In the genomic region with DNA sequence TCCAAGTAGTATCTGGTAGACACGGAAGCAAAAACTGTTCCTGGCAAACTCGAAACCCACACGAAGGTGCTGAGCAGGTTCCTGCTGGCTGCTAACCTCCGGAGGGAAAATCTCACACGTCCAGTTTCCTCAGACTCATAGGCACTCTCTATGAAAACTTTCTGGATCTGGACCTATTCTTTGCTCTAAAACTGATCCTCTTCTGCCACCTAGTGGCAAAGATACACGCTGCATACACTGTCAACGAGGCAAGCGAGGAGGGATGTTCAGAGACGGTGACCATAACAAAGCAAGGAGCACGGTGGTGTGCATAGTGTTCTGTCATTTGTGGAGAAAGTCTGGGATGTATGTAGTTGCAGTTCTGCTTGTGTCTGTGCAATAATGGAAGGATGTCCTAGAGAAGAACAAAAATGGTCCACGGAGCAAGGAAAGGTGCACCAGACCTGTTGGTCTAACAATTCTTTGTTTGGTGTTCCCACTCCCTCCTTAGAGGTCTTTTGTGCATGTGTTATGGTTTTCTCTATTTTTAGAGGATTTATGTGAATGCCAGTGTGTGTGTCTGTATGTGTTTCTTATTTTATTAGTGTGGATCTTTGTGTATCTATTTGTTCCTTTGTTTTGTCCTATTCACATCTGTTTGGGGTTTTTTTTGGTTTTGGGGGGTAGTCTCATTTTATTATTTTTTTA, we compare ENCODE assay signal across 8 mouse cellular contexts. TPM values are rescaled to one million over a fixed set of nuclear protein-coding genes. Genes with fewer than 3 reads are reported as not detected.
DNase-seq lines count a peak whose midpoint lies in the region; ATAC-seq and TF ChIP-seq lines count a peak whose summit lies in the region.

No protein-coding gene starts in this region.

- TF ChIP-seq EP300 in stomach, postnatal 0 days (optimal IDR thresholded peaks at IDR 0.05): no peak

- H3K36me3 ChIP-seq in heart, embryonic 11.5 days (ENCODE audit: control insufficient read depth, insufficient read depth, low read length): no peaks in the 10 kb centered on the region
- no peaks in the 10 kb centered on the region for H3K36me3 ChIP-seq in embryonic facial prominence, embryonic 14.5 days (ENCODE audit: control insufficient read depth, insufficient read depth, low read length)
- no peaks in the 10 kb centered on the region for H3K36me3 ChIP-seq in midbrain, embryonic 14.5 days (ENCODE audit: control insufficient read depth, insufficient read depth, low read length)
- no peaks in the 10 kb centered on the region for H3K36me3 ChIP-seq in stomach, postnatal 0 days (ENCODE audit: control insufficient read depth, insufficient read depth, low read length)

- TF ChIP-seq CTCF in bone marrow macrophage, adult 2 months (IDR thresholded peaks at IDR 0.05; ENCODE audit: low read depth, low read length): peak; percentile 30; the same call in 1 of the 2 replicates
- TF ChIP-seq CTCF in stomach, postnatal 0 days (IDR thresholded peaks at IDR 0.05; ENCODE audit: low read depth): peak; percentile 96

- H3K4me1 ChIP-seq in heart, embryonic 11.5 days (ENCODE audit: control insufficient read depth, insufficient read depth, low read length): no peaks in the 10 kb centered on the region
- H3K4me1 ChIP-seq in bone marrow macrophage, adult 2 months (ENCODE audit: control insufficient read depth, insufficient read depth, low read length): peaks cover 7% of the 10 kb centered on the region
- no peaks in the 10 kb centered on the region for H3K4me1 ChIP-seq in embryonic facial prominence, embryonic 14.5 days (ENCODE audit: control insufficient read depth, insufficient read depth, low read length)
- H3K4me1 ChIP-seq in midbrain, embryonic 14.5 days (ENCODE audit: control insufficient read depth, insufficient read depth, low read length): no peaks in the 10 kb centered on the region
- no peaks in the 10 kb centered on the region for H3K4me1 ChIP-seq in stomach, postnatal 0 days (replicated peaks; ENCODE audit: control insufficient read depth, insufficient read depth)

- intact Hi-C loops in left cerebral cortex, postnatal 14 days (cut with DNase I): no loop called here

- H3K9me3 ChIP-seq in heart, embryonic 11.5 days (replicated peaks; ENCODE audit: control insufficient read depth, low read length): no peaks in the 10 kb centered on the region
- no peaks in the 10 kb centered on the region for H3K9me3 ChIP-seq in embryonic facial prominence, embryonic 14.5 days (ENCODE audit: control insufficient read depth, low read length)
- no peaks in the 10 kb centered on the region for H3K9me3 ChIP-seq in midbrain, embryonic 14.5 days (ENCODE audit: control insufficient read depth, low read length)
- no peaks in the 10 kb centered on the region for H3K9me3 ChIP-seq in stomach, postnatal 0 days (ENCODE audit: control insufficient read depth, low read length)

- no peak for TF ChIP-seq POLR2A in bone marrow macrophage, adult 2 months (IDR thresholded peaks at IDR 0.05; ENCODE audit: borderline replicate concordance, low read depth, low read length)

- no peaks in the 10 kb centered on the region for H3K27me3 ChIP-seq in heart, embryonic 11.5 days (ENCODE audit: control insufficient read depth, insufficient read depth, low read length)
- no peaks in the 10 kb centered on the region for H3K27me3 ChIP-seq in embryonic facial prominence, embryonic 14.5 days (replicated peaks; ENCODE audit: control insufficient read depth, insufficient read depth, low read length)
- no peaks in the 10 kb centered on the region for H3K27me3 ChIP-seq in midbrain, embryonic 14.5 days (ENCODE audit: control insufficient read depth, insufficient read depth, low read length)
- no peaks in the 10 kb centered on the region for H3K27me3 ChIP-seq in stomach, postnatal 0 days (ENCODE audit: control insufficient read depth, insufficient read depth, low read length)

- no peak overlapping the region for H3K9ac ChIP-seq in heart, embryonic 11.5 days (ENCODE audit: low read depth, low read length)
- H3K9ac ChIP-seq in embryonic facial prominence, embryonic 14.5 days (ENCODE audit: low read depth, low read length): no peak overlapping the region
- H3K9ac ChIP-seq in midbrain, embryonic 14.5 days (replicated peaks; ENCODE audit: low read length): no peak overlapping the region
- H3K9ac ChIP-seq in stomach, postnatal 0 days (ENCODE audit: low read length): no peak overlapping the region

- H3K4me2 ChIP-seq in heart, embryonic 11.5 days: no peak overlapping the region
- H3K4me2 ChIP-seq in embryonic facial prominence, embryonic 14.5 days (ENCODE audit: low read depth, low read length): peak overlapping the region; percentile 33; the same call in 1 of the 2 replicates
- H3K4me2 ChIP-seq in midbrain, embryonic 14.5 days (ENCODE audit: low read length): peak overlapping the region; percentile 40
- no peak overlapping the region for H3K4me2 ChIP-seq in stomach, postnatal 0 days (replicated peaks; ENCODE audit: low read depth)

- DNase-seq in heart, adult 8-10 months (ENCODE audit: low spot score): no peak
- DNase-seq in embryonic facial prominence, embryonic 14.5 days (ENCODE audit: low spot score): peak; percentile 86
- DNase-seq in hindlimb bud, embryonic 11.5 days (ENCODE audit: extremely low spot score, low read depth, low spot score): peak; percentile 82
- peak; percentile 62 to 73 for DNase-seq in left cerebral cortex, postnatal 14 days (ENCODE audit: low spot score in 2 of 2)
- peak; percentile 96 for DNase-seq in midbrain, embryonic 14.5 days
- peak; percentile 56 for DNase-seq in stomach, postnatal 0 days (ENCODE audit: low spot score)

- no peak overlapping the region for H3K27ac ChIP-seq in heart, embryonic 11.5 days (ENCODE audit: low read depth, low read length)
- H3K27ac ChIP-seq in bone marrow macrophage, adult 2 months (ENCODE audit: insufficient read depth, low read depth, low read length): no peak overlapping the region
- H3K27ac ChIP-seq in embryonic facial prominence, embryonic 14.5 days (replicated peaks; ENCODE audit: low read depth, low read length): no peak overlapping the region
- H3K27ac ChIP-seq in midbrain, embryonic 14.5 days (replicated peaks; ENCODE audit: low read depth, low read length): no peak overlapping the region
- no peak overlapping the region for H3K27ac ChIP-seq in stomach, postnatal 0 days (replicated peaks)

- no peak overlapping the region for H3K4me3 ChIP-seq in heart, embryonic 11.5 days (ENCODE audit: low read depth, low read length)
- no peak overlapping the region for H3K4me3 ChIP-seq in bone marrow macrophage, adult 2 months (ENCODE audit: insufficient read depth, low read length)
- no peak overlapping the region for H3K4me3 ChIP-seq in embryonic facial prominence, embryonic 14.5 days (ENCODE audit: low read depth, low read length)
- no peak overlapping the region for H3K4me3 ChIP-seq in midbrain, embryonic 14.5 days (replicated peaks; ENCODE audit: low read depth, low read length)
- H3K4me3 ChIP-seq in stomach, postnatal 0 days (ENCODE audit: low read depth, low read length): no peak overlapping the region

- WGBS in heart, embryonic 11.5 days (ENCODE audit: insufficient replicate concordance): 12% methylated on average over 11 of the region's 11 CpGs
- WGBS in embryonic facial prominence, embryonic 14.5 days: 8% methylated on average over 11 of the region's 11 CpGs
- 6% methylated on average over 11 of the region's 11 CpGs for WGBS in midbrain, embryonic 14.5 days
- 8% methylated on average over 11 of the region's 11 CpGs for WGBS in stomach, postnatal 0 days

- ATAC-seq in heart, embryonic 11.5 days (replicated peaks; ENCODE audit: insufficient number of reproducible peaks, low FRiP score, low TSS enrichment): peak; percentile 75
- ATAC-seq in embryonic facial prominence, embryonic 14.5 days (ENCODE audit: low read depth): peak; percentile 91
- ATAC-seq in midbrain, embryonic 14.5 days (ENCODE audit: low FRiP score, low TSS enrichment): peak; percentile 90
- peak; percentile 81 for ATAC-seq in stomach, postnatal 0 days (ENCODE audit: low FRiP score, low TSS enrichment)

RNA-seq across cellular contexts. Expression of gene Siglech, which starts 57.0 kb away (rescaled TPM):
- 0.11 TPM in 1 of 2 replicates, not detected in the other for polyA plus RNA-seq in heart, embryonic 11.5 days (2014; fragmentation: Nextera tagmentation; extraction: Ambion mirVana)
- under 1 TPM in 3 of 4 experiments, not detected in 1; 0.29 to 0.63 (median 0.46) TPM for total RNA-seq in heart, adult 8-10 months (2022)
- 0.56 TPM in 1 of 2 replicates, not detected in the other for polyA plus RNA-seq in bone marrow macrophage, adult 2 months (2012; ENCODE audit: insufficient read depth, insufficient read length, missing spikeins)
- polyA plus RNA-seq in embryonic facial prominence, embryonic 14.5 days (2014; fragmentation: Nextera tagmentation; extraction: Ambion mirVana): 1.1 and 1.2 TPM in 2 replicates
- total RNA-seq in left cerebral cortex, postnatal 14 days (2021): 10 to 100 TPM; 11.2 to 13.9 TPM
- polyA plus RNA-seq in midbrain, embryonic 14.5 days (2014; fragmentation: Nextera tagmentation; extraction: Ambion mirVana): 1.6 and 1.8 TPM in 2 replicates
- 0.79 and 0.81 TPM in 2 replicates for polyA plus RNA-seq in stomach, postnatal 0 days (2015; fragmentation: Nextera tagmentation; extraction: Ambion mirVana)

Comparison
In these comparisons a context has a peak if more than half of its experiments do, and no peak if none do; other contexts are left out.
1. H3K4me2 ChIP-seq: peak in embryonic facial prominence, embryonic 14.5 days (single experiment) and midbrain, embryonic 14.5 days (single experiment); none in heart, embryonic 11.5 days (single experiment) and stomach, postnatal 0 days (single experiment).
2. Peak in every context shown above with its lines, with median percentiles within 50 percentile points of each other: ATAC-seq.